Mouse (Mus musculus): Measurements from ENCODE around the gene Lbr.
"Not testable (repeated sequence)": the region's sequence is repeated elsewhere in the genome, so short reads cannot be mapped to it uniquely, and the experiment has no call there.

Gene Lbr

DNA sequence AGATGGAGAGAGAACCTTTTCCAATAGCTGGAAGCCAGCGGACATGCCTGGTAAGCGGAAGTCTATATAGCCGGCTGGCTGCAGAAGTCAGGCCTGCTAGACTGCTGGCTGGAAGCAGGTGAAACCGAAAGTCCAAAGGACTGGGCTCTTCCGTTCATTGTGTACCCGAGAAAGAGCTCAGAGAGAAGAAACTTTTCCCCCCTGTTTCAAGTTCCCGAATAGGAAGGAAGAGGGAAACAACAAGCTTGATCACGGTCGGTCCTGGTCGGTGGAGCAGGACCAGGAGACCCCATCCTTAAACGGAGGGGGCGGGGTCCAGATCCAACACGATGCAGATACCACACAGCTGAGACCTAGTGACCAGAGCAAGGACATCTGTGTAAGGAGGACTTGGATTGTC is 9.6 kb upstream of the Lbr start:
- peak; percentile 25 for DNase-seq (ENCODE audit: low read depth, low spot score)

DNA sequence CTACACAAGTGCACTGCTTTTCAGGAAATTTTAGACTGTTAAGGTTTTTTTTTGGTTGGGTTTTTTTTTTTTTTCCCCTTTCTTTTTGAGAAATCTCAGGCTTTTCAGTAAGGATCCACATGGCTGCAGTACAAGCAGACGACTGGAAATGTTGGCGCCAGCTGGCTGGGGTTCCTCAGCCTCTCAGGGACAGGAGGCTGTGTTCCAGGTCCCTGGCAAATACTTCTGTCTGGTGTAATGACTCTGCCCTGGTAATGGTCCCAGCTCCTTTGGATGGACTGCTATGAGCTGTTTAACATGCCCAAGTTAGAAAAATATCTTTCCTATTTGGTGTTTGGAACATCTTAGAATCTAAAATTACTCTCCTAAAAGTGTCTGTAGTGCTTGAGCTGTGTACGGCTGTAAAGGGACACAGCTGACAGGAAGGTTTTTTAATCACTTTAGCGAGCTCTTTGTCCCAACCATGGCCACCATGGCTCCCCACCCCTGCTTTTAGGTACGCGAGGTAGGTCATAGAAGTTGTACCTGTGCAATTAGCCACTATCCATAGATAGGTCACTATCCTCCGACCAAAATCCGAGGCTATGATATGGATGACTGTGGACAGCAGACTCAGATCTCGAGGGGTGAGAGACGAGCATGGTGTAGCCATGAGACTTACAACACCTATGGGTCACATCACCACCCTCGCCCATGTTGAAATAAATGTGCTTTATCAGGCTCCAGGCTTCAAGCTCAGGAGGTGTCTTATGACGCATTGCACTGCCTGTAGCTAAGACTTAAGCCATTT is 8.9 kb upstream of the Lbr start:
- DNase-seq (ENCODE audit: low read depth, low spot score), result peak; percentile 84

DNA sequence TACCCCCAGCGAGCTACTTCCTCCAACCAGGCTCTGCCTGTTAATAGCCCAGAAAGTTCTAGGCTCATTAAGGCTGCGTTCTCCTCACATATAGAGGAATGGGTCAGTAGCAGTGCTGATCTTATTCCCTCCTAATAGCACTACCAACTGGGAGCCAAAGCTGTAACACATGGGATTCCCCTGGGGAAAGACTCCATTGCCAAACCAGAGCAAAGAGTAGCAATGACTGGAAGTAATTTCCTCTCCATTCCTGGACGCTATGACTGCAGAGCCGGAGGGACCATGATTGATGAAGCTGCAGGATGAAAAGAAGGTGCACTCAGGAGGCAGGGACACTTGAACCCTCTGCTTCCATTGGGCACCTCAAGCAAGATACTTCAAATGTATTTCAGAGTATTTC is 7.6 kb upstream of the Lbr start:
- peak; percentile 36 for DNase-seq (ENCODE audit: low read depth, low spot score)

DNA sequence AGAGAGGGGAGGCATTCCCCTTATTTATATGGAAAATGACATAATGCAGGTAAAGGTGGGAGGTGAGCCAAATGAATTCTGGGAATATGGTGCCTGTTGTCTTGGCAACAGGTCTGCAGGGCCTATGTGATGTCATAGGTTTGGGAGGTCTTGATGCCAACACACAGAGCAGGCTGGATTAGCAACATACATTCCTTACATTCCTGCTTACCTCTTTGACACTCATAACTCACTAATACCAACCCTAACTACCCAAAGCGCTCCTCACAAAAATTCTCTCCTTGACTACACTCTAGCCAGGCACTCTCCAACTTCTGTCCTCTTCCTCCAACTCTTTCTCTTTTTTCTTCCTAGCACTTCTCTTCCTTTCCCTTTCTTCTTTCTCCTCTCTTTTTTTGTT is 5.4 kb upstream of the Lbr start:
- no peak for DNase-seq (ENCODE audit: low read depth, low spot score)

DNA sequence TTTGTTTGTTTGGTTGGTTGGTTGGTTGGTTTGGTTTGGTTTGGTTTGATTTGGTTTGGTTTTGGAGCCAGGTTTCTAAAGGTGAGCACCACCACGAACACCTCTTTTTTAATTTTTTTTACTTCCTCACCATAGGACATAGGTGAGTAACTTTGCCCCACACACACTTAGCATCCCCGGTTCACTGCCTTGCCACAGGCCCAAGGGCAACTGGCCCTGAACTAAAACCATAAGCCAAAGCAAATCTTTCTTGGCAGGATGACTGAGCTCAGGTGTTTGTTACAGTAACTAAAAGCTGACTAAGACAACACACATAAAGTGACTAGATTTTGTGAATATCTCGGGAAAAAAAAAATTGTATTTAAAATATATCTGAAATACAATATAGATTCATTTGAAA is 4.5 kb upstream of the Lbr start:
- no peak for DNase-seq (ENCODE audit: low read depth, low spot score)

DNA sequence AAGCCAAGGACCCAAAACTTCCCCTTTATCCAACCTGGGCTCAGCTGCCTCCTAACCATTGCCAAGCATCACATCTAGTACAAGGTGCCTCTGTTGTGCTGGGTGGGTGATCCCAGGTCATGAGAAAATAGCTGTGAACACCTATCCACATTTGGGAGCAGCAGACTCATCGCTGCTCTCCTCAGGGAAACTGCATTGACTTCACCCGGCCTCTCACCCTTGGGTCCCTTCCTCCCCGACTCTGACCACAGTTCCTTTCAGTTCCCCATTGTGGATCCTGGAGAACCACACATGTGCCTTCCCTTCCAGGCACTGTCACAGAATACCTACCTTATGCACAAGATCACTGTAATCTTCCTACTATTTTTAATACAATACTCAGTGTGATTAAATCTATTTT is 2.9 kb upstream of the Lbr start:
- DNase-seq (ENCODE audit: low read depth, low spot score), result no peak

DNA sequence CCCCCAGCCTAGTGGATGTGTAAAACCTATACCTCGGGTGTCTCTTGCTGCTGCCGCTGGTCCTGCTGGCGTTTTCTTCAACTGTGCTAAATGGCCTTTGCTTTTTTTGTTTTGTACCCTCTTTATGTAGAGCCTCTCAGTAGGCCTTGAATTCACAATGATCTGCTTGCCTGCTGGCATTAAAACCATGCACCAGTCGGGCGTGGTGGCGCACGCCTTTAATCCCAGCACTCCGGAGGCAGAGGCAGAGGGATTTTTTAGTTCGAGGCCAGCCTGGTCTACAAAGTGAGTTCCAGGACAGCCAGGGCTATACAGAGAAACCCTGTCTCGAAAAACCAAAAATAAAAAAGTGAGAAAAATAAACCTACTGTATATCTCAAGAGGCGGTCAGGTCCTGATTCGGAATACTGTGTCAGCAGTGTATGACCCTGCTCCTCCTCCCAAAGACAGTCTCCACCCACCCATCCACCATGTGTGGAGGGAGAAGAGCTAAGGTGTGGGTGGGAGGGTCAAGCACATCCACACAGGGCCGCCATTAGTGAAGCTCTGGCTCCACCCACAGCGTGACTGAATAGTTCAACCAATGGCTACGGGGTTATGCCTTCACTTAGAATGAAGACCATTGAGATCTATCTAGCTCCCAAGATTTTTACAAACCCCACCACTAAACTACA is 2.2 kb upstream of the Lbr start:
- DNase-seq (ENCODE audit: low read depth, low spot score), result no peak

DNA sequence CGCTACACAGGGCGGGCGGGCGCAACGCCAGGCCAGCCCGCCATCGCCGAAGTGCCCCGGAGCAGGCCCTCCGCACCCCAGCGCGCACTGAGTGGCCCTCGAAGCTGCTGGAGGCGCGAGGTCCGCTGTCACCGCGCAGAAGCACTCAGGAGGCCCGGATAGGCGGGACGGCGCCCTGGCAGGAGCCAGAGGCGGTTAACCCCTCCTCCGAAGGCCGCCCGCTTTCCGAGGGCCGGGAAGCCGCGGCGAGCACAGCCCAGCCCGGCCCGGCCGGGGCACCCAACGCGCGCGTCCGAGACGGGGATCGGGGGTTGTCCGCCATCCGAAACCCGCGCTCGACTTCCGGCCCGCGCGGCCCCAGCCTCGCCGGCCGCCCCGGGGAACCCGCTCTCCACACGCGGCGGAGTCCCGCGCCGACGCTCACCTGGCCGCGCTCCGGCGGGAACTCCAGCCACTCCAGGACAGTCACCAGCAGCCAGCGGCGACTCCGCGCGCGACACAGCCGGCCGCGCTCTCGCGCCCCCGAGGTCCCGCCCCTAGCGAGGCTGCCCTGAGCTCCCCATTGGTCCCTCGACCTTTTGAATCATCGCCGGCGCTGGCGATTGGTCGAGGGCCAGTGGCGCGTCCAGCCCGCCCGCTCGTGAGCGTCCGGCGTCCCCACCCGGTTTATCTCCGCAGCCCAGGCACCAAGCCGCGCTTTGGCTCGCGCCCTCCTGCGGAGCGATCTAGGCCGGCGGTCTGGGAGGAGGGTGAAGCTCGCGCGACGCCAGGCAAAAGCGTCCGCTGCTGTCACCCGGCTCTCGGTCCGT is 778 bp downstream of the Lbr start:
- peak; percentile 95 for DNase-seq (ENCODE audit: low read depth, low spot score)

DNA sequence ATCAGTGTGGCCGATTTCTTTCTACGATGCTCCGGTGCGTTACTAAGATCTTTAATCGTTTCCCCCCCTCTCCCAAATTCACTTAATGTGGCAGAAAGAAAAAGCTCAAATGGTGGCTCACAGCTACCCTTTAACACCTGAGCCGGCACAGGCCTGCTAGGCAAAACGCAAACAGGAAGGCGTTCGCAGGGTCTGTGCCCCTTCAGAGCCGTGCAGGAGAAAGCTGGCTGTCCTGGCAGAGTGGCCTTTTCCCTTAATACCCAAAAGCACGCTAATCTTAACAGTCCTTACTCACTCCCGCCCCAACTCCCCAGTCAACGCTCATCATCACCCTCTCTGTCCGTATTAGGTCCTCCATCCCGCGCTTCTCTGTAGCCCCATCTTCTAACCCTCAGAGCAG is 1.4 kb downstream of the Lbr start:
- DNase-seq (ENCODE audit: low read depth, low spot score), result no peak

DNA sequence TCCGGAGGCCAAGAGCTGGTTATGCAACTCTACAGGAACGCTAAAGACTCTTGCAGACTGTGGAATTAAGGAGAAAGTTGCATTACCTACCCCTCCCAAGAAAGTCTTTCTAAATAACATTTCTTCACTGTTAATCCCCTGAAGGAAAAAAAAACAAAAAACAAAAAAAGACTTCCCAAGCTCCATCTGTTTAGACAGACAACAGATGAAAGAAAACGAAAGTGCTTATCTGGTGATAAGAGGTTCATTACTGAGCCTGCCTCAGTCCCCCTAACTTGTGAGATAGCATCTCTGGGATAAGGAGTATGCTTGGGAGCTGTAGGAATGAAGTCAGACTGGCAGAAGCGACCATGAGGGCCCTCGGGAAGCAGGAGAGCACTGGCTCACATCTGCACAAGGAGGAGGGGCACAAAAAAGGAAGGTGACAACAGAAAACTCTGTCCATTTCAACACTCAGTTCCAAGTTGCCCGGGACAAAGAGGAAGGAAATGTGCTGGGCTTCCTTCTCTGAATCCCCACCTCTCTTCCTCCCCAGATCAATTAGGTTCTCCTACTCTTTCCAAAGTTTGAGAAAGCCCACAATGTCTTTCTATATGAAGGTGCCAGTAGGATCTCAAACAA is 3.0 kb downstream of the Lbr start:
- DNase-seq (ENCODE audit: low read depth, low spot score), result no peak

DNA sequence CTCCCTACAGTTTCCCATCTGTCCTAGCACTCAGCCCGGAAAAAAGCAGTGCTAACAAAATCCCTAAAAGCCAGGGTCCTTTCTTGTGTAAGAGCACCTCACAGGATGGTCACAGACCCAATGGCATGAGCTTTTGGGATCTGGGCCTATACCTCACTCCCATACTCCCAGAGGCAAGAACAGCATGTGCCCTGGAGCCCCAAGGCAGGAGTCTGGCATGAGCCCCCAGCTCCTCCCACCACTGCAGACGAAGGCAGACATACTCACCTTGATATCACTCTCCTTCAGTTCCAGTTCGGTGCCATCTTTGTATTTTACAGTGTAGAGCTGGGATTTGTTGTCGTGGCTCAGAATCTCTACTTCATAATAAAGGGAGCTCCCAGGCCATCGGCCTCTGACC is 4.7 kb downstream of the Lbr start:
- DNase-seq (ENCODE audit: low read depth, low spot score), result no peak

DNA sequence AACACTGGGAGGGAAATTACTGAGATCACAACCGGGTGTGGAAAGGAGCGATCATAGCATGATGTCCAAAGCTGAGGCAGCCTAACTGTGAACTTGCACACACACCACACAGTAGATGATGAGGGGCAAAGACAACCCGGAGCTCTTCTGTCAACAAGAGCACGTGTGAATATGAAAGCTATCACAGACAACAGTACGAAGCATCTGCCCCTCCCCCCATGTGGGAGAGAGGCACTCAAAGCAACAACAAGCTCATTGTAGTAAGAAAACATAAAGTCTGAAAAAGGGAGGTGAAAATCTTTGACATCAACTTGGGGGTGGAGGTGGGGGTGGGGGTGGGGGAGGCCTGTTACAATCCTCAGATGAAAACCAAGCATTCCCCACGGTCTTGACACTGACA is 9.7 kb downstream of the Lbr start:
- no peak for DNase-seq (ENCODE audit: low read depth, low spot score)

DNA sequence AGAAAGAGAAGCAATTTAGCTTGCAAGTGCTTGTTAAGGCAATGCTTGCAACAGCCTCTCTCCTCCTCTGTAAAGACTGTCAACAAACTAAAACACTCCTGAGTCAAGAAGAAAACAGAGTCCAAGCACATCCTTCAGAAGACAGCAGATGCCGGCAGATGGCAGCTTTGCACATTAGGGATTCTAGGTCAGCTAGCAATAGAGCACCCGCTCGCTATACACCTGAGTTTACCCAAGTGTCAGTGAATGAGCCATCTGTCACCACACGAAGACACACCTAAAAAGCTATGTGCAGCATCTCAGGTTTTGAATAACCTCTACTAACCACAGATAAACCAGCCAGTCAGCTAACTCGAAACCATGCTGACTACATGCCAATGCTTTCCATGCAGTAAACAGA is 10.1 kb downstream of the Lbr start:
- no peak for DNase-seq (ENCODE audit: low read depth, low spot score)

DNA sequence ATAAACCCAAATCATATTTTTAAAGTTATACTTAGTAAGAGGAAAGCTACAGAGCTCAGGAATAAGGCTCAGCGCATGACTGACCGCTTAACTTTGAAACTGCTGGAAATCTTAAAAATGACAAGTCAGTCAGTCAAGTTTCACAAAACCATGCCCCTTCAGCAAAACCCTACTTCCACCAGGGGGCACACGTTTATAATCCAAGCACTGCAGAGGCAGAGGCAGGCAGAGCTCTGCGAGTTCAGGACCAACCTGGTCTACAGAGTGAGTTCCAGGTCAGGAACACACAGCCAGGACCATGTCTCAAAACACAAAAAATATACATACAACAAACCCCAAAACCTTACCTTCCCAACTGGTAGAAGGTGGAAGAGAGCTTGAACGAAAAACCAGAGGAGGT is 14.5 kb downstream of the Lbr start:
- DNase-seq (ENCODE audit: low read depth, low spot score), result no peak

DNA sequence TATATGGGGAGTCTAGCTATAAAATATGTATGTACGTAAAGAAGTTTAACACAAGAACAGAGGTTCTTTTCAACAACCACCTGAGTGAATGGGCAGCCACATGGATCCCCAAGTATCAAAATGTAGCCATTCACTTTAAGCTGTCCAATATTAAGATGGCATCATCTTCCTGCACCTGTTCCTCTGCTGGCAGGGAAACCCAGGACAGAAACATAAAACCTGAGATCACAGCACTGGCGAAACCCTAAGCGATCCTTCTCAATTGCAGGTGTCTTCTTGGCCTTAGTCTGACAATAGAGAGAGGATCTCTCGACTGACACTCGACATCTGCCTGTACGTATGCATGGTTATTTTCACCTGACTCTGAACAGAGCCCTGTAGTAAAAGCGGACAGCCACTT is 16.1 kb downstream of the Lbr start:
- peak; percentile 30 for DNase-seq (ENCODE audit: low read depth, low spot score)

DNA sequence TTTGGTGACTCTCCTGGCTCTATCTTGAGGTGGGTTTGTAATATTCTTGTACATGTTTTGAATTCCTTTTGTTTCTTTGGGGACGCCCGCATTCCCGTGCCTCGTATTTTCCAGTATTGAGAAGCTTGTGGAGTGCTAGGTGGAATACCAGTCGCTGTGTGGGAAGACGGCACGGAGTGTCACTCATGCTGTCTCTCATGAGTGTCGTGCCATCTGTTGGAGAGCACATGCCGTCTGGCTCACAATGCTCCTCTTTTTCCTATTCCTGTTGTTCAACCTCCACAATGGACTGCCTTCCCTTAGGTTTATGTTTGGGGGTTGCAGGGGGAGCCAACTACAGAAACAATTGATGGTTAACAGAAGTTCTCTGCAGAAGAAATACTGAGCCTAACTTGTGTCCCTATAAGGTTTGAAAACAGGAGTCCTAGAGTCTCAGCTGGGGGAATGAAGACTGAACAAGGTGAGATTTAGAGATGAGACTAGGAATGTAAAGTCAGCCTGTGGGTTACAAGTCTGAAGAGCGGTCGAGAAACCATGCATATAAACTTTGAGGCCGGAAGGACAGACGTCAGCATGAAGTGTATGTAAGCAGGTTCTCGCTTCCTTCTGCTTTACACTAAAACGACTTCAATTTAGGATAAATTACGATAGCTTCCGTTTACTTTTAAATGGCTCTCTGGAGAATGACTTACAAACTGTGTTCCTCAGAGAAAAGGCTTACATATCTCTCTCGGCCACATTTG is 31.2 kb downstream of the Lbr start:
- no peak for DNase-seq (ENCODE audit: low read depth, low spot score)

DNA sequence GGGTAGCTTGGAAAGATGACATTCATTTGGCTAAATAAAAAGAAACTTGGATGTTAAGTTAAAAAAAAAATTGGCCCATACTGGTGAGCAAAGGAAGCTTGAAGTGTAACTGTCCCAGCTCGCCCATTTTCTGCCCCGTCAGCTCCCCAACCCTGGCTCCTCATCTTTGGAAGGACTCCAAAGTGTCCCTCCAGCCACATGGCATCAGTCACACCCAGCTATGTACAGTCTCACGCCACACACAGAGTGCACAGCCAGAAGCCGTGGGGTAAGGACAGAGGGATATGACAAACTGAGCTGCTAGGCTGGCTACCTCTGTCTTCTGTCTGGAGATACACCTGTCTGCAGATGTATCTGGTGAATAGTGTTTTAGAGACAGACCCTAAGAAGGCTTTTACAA is 42.2 kb downstream of the Lbr start:
- no peak for DNase-seq (ENCODE audit: low read depth, low spot score)

DNA sequence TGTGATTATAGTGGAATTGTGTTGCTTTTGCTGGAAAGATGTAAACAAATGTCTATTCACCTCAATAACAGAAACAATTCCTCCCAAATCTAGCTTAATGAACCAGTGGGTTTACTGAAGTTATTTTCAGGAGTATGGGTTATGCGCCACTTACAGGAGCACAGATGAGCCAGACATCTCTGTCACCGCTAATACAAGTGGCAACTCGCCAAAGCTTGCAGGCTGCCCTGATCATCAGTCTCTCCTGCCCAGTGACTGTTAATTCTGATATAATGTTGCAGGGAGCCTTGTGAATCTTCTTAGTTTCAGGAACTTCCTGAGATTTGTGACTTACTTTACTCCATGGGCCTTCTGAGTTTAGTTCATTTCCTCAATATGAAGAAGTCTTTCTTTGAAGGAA is 42.9 kb downstream of the Lbr start:
- no peak for DNase-seq (ENCODE audit: low read depth, low spot score)

DNA sequence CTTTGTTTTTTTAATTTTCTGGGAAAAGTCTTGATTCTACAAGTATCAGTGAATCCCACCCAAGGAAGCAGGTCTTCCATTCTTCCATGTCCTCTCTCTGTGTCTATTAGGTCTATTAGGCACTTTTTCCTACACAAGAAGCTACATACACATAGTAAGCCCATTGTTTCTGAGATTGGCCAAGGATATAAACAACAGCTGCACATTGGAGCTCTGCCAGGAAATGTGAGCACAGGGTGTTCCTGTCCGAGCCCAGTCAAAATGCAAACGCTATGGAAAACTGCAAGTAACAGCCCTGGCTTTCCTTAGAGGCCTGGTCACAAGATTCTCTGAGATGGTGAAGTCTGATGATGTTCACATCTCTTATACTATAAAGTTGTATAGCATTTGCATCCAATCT is 49.3 kb downstream of the Lbr start:
- peak; percentile 58 for DNase-seq (ENCODE audit: low read depth, low spot score)

DNA sequence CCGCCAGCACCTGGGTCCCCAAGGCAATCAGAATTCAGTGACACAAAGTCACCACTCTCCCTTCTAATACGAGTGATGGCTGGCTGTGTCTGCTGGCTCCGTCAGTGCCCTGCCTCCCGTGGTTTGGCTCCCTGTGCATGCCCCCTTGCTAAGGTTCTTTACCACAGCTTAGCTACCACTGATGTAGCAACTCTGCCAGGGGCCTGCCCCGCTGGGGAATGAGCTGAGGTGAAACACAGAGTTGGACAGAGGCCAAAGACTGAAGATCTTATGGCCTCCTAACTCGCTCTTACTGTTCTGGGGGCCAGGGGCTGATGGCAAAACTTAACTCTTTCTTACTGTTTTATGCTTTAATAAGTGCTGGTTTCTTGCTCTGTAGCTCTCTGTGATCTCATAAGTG is 52.9 kb downstream of the Lbr start:
- no peak for DNase-seq (ENCODE audit: low read depth, low spot score)

DNA sequence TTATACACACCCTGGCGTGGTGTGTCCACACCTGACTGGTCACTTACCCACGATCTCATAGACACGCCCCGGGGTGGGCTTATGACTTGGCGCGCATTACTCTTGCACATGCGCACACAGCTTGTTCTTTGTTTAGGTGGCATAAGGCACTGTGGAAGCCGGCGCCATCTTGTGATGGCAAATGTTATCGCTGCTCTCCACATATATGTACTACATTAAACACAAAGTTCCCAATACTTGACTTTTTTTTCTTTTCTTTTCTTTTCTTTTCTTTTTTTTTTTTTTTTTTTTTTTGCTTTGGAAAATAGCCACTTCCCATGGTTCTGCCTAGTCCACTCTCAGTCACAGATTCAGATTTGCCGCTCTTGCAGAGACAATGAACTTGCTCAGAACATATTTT is 60.2 kb downstream of the Lbr start:
- not testable (repeated sequence) for DNase-seq (ENCODE audit: low read depth, low spot score)

DNA sequence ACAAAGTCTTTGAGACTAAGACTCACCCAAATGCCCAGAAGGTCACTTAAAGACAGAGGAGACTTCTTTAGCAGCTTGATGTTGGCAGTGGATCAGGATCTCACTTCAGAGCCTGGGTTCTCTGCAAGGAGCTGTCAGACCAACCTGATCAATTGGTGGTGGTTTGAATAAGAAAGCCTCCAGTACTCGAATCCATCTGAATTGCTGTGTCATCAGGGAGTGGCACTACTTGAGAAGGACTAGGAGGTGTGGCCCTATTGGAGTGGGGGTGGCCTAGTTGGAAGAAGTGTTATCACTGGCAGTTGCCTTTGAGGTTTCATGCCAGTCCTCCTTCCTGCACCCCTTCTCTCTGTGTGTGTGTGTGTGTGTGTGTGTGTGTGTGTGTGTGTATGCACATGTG is 66.3 kb downstream of the Lbr start:
- DNase-seq (ENCODE audit: low read depth, low spot score), result no peak
